Mouse (Mus musculus): ENCODE data around the gene Gja5.
A peak's percentile ranks its signal among the peaks of the same experiment; 100 is the strongest.
"Not testable (repeated sequence)": the region's sequence is repeated elsewhere in the genome, so short reads cannot be mapped to it uniquely, and the experiment has no call there.

Gene Gja5

GRCm38 (mm10) chr3:97037119-97037518, 132.6 kb downstream of the Gja5 start:
- DNase-seq (ENCODE audit: low read depth): no peak

- no peak for DNase-seq (ENCODE audit: low read depth)
Measured at GRCm38 (mm10) chr3:97039721-97040120, 135.2 kb downstream of the Gja5 start.

- DNase-seq (ENCODE audit: low read depth): no peak
Measured at GRCm38 (mm10) chr3:97044188-97044587, 139.7 kb downstream of the Gja5 start.

- DNase-seq (ENCODE audit: low read depth): no peak
Measured at GRCm38 (mm10) chr3:97047757-97048156, 143.3 kb downstream of the Gja5 start.

GRCm38 (mm10) chr3:97048360-97048759, 143.9 kb downstream of the Gja5 start:
- DNase-seq (ENCODE audit: low read depth): peak; percentile 12

GRCm38 (mm10) chr3:97051264-97051744, 146.8 kb downstream of the Gja5 start:
- DNase-seq (ENCODE audit: low read depth): no peak

GRCm38 (mm10) chr3:97052069-97052799, 147.7 kb downstream of the Gja5 start:
- no peak for DNase-seq (ENCODE audit: low read depth)

- no peak for DNase-seq (ENCODE audit: low read depth)
Measured at GRCm38 (mm10) chr3:97058704-97059103, 154.2 kb downstream of the Gja5 start.

GRCm38 (mm10) chr3:97060119-97060518, 155.6 kb downstream of the Gja5 start:
- no peak for DNase-seq (ENCODE audit: low read depth)

GRCm38 (mm10) chr3:97062814-97063213, 158.3 kb downstream of the Gja5 start:
- no peak for DNase-seq (ENCODE audit: low read depth)

- DNase-seq (ENCODE audit: low read depth): no peak
Measured at GRCm38 (mm10) chr3:97064046-97064445, 159.6 kb downstream of the Gja5 start.

- not testable (repeated sequence) for DNase-seq (ENCODE audit: low read depth)
Measured at GRCm38 (mm10) chr3:97069589-97069988, 165.1 kb downstream of the Gja5 start.

- DNase-seq (ENCODE audit: low read depth): not testable (repeated sequence)
Measured at GRCm38 (mm10) chr3:97071916-97072315, 167.4 kb downstream of the Gja5 start.

GRCm38 (mm10) chr3:97072361-97072760, 167.9 kb downstream of the Gja5 start:
- not testable (repeated sequence) for DNase-seq (ENCODE audit: low read depth)

- not testable (repeated sequence) for DNase-seq (ENCODE audit: low read depth)
Measured at GRCm38 (mm10) chr3:97075744-97076350, 171.4 kb downstream of the Gja5 start.

GRCm38 (mm10) chr3:97076412-97076811, 171.9 kb downstream of the Gja5 start:
- DNase-seq (ENCODE audit: low read depth): peak; percentile 58

- no peak for DNase-seq (ENCODE audit: low read depth)
Measured at GRCm38 (mm10) chr3:97078436-97078835, 173.9 kb downstream of the Gja5 start.

- no peak for DNase-seq (ENCODE audit: low read depth)
Measured at GRCm38 (mm10) chr3:97082156-97082555, 177.7 kb downstream of the Gja5 start.

- DNase-seq (ENCODE audit: low read depth): peak; percentile 58
Measured at GRCm38 (mm10) chr3:97087326-97087725, 182.8 kb downstream of the Gja5 start.

- not testable (repeated sequence) for DNase-seq (ENCODE audit: low read depth)
Measured at GRCm38 (mm10) chr3:97088291-97088690, 183.8 kb downstream of the Gja5 start.

- DNase-seq (ENCODE audit: low read depth): not testable (repeated sequence)
Measured at GRCm38 (mm10) chr3:97091971-97092370, 187.5 kb downstream of the Gja5 start.

GRCm38 (mm10) chr3:97096664-97097063, 192.2 kb downstream of the Gja5 start:
- not testable (repeated sequence) for DNase-seq (ENCODE audit: low read depth)
